Mouse (Mus musculus): ENCODE data around the gene Amigo1.
A peak's percentile ranks its signal among the peaks of the same experiment; 100 is the strongest.
"Not testable (repeated sequence)": the region's sequence is repeated elsewhere in the genome, so short reads cannot be mapped to it uniquely, and the experiment has no call there.

Amigo1 gene

GRCm38 (mm10) chr3:108209946-108210770, 24.0 kb downstream of the Amigo1 start:
- DNase-seq (ENCODE audit: low read depth): peak; percentile 98

DNA sequence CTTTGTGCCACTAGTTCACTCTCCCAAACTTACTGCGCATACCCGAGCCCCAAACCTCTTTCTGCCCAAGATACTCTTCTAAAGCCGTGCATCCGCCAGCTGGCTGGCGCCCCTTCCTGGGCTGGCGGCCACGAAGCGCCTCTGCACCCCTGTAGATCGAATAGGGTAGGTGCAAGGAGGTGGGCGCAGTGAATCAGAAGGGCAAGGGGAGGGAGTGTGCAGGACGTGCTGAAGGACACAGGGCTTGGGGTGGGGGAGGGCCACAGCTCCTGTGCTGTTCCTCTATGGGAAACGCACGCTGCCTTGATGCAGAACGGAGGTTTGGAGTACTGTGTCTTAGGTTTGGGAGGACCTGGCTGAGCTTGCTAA, 24.6 kb downstream of the Amigo1 start, which contains the start of gene Atxn7l2:
TSS of gene Atxn7l2 (minus strand) at position 164 of the 369 bp plus-strand sequence.
- DNase-seq (ENCODE audit: low read depth): no peak

GRCm38 (mm10) chr3:108211845-108212244, 25.7 kb downstream of the Amigo1 start:
- no peak for DNase-seq (ENCODE audit: low read depth)

GRCm38 (mm10) chr3:108212406-108212805, 26.3 kb downstream of the Amigo1 start:
- no peak for DNase-seq (ENCODE audit: low read depth)

DNA sequence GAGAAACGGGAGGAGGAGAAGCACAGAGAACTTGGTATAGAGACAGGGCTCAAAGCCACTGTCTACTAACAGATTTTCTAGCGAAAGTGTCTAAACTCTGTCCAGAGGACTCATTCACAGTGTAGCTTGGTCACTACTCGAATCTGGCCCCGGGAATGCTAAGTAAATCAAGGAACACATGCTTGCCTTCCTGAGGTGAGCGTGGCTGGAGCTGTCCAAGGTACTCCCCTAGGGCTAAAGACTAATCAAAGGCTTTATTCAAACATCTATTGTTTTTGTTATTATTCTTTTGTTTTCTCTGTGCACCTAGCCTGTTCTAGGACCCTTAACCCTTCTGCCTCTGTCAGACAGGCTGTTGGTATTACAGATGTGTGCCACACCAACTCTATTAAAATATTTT, 28.6 kb downstream of the Amigo1 start:
- DNase-seq (ENCODE audit: low read depth): no peak

GRCm38 (mm10) chr3:108220661-108221060, 34.5 kb downstream of the Amigo1 start:
- no peak for DNase-seq (ENCODE audit: low read depth)

GRCm38 (mm10) chr3:108225711-108226557, 39.8 kb downstream of the Amigo1 start:
- DNase-seq (ENCODE audit: low read depth): peak; percentile 25

DNA sequence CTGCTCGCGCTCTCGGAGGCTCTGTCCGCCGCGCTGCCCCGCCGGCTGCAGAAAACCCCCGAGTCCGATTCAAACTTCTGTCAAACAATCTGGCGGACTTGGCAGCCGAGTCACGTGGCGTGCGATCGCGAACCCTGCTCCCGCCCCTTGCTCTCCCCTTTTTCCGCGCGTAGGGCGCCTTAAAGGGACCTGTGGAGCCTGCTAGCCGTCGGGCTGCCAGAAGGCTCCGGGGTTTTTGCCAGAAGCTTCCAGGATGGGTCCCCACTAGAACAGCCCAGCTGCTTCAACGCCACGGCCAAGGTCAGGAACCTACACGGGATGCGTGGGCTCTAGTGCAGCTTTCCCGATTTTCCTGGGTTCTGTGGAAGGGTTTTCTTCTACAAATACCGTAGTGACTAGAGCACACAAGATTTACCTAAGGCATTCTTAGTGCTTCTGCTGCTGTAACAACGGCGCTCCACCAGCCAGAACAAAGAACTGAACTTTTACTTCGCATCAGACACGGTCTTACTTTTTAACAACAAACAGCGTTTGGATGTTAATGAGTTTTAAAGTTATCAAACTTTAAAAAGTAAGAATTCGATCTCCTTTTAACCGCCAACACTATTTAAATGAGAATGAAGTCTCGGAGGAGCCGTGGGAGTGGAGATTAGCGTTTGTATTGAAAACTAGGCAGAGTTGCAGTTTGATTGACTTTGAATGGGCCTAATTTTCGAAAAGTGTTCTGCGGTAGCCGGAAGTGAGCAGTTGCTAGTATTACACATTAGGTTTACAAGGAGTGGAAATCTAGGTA, 40.6 kb downstream of the Amigo1 start, which contains the start of gene Sypl2:
TSS of gene Sypl2 (minus strand) at position 91 of the 793 bp plus-strand sequence.
- peak; percentile 42 for DNase-seq (ENCODE audit: low read depth)

- no peak for DNase-seq (ENCODE audit: low read depth)
These were observed 41.4 kb downstream of the Amigo1 start for GRCm38 (mm10) chr3:108227521-108227920.

DNA sequence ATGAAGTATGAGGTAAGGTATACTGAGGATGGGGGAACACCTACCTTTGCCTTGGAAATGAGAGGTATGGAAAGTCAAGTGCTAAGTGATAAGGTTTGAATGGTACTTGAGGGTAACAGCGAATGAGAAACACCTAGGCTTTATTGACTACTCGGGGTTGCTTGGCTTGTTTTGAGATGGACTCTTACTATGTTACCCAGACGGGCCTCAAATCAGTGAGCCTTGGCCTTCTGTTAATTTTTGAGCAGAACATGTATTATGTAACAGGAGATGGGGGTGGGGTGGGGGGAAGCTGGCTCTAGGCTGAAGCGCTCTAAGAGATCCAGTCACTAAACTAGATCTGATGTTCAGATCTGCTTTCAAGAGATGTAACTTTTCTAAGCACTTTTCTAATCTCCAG, 45.5 kb downstream of the Amigo1 start:
- no peak for DNase-seq (ENCODE audit: low read depth)

DNA sequence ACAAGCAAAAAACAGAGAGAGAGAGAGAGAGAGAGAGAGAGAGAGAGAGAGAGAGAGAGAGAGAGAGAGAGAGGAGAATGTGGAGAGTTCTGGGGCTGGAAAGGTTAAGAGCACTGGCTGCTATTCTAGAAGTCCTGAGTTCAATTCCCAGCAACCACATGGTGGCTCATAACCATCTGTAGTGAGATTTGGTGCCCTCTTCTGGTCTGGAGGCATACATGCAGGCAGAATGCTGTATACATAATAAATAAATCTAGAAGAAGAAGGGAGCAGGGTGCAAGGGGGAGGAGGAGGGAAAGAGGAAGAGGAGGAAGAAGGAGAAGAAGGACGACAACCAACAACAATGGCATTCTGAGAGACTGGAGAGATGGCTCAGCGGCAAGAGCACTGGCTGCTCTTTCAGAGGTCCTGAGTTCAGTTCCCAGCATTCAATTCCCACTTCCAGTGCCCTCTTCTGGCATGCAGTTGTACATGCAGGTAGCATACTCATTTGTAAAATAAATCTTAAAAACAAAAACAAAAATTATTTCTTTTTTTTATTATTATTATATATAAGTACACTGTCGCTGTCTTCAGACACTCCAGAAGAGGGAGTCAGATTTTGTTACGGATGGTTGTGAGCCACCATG, 51.5 kb downstream of the Amigo1 start:
- not testable (repeated sequence) for DNase-seq (ENCODE audit: low read depth)

DNA sequence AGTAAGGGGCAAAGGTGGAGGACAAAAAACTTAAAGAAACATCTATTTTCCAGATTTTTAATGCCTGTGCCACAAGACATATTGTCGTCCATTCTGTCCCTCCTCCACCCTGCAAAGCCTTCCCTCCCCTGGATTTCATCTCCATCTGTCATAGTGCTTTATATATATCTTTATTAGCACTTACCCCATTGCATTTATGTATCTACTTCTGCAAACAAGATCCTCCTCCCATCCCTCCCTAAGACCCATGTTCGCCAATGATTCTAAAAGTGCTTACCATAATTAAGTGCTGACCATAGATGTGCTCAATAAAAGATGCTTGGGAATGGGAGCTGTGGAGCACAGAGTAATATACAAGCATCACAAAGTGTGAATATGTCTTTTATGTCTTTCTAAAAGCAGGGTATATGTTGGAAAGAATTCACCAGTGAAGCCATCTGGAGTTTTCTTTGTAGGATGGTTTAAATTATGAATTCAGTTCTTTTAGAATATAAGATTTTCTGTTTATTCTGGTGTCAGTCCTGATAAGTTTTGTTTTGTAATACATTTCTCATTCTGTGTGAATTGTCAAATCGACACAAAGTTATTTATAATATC, 55.2 kb downstream of the Amigo1 start:
- DNase-seq (ENCODE audit: low read depth): no peak

Data from naive thymus-derived CD4-positive, alpha-beta T cell, adult 2 months (primary cell).